Mouse (Mus musculus) 416B (cell line): ENCODE data around the gene Wdhd1.
A peak's percentile ranks its signal among the peaks of the same experiment; 100 is the strongest.
"Not testable (repeated sequence)": the region's sequence is repeated elsewhere in the genome, so short reads cannot be mapped to it uniquely, and the experiment has no call there.

Experiments
- DNase-seq: peaks from one replicate; pipeline ENCODE4 v3.0.0; 2011; ENCODE audit warnings: low read depth

Wdhd1 gene

GRCm38 (mm10) chr14:47276637-47277393, at the start of gene Wdhd1, which contains the start of gene Socs4:
Gene Wdhd1, minus strand, starts transcription at chr14:47276857.
Gene Socs4, plus strand, starts transcription at chr14:47276931.
- DNase-seq: peak; percentile 93

GRCm38 (mm10) chr14:47325965-47326761, 49.5 kb upstream of the Wdhd1 start:
- DNase-seq: no peak

- not testable (repeated sequence) for DNase-seq
Observed at GRCm38 (mm10) chr14:47321581-47321980, 44.9 kb upstream of the Wdhd1 start.

- no peak for DNase-seq
Observed at GRCm38 (mm10) chr14:47319362-47319761, 42.7 kb upstream of the Wdhd1 start.

- DNase-seq: no peak
Observed at GRCm38 (mm10) chr14:47310342-47311181, 33.9 kb upstream of the Wdhd1 start.

- DNase-seq: no peak
Observed at GRCm38 (mm10) chr14:47309061-47309460, 32.4 kb upstream of the Wdhd1 start.

- no peak for DNase-seq
Observed at GRCm38 (mm10) chr14:47307669-47308068, 31.0 kb upstream of the Wdhd1 start.

GRCm38 (mm10) chr14:47305933-47306332, 29.3 kb upstream of the Wdhd1 start:
- DNase-seq: no peak

- no peak for DNase-seq
Observed at GRCm38 (mm10) chr14:47304814-47305405, 28.3 kb upstream of the Wdhd1 start.

GRCm38 (mm10) chr14:47302885-47303680, 26.4 kb upstream of the Wdhd1 start:
- DNase-seq: peak; percentile 32

GRCm38 (mm10) chr14:47298819-47299261, 22.2 kb upstream of the Wdhd1 start:
- peak; percentile 66 for DNase-seq

GRCm38 (mm10) chr14:47298408-47298792, 21.7 kb upstream of the Wdhd1 start:
- no peak for DNase-seq

GRCm38 (mm10) chr14:47297785-47298407, 21.2 kb upstream of the Wdhd1 start, which contains the start of gene Mapk1ip1l:
Gene Mapk1ip1l, plus strand, starts transcription at chr14:47298266.
- DNase-seq: peak; percentile 86

GRCm38 (mm10) chr14:47296232-47296631, 19.6 kb upstream of the Wdhd1 start:
- no peak for DNase-seq

- no peak for DNase-seq
Observed at GRCm38 (mm10) chr14:47294136-47294535, 17.5 kb upstream of the Wdhd1 start.

GRCm38 (mm10) chr14:47291772-47292171, 15.1 kb upstream of the Wdhd1 start:
- no peak for DNase-seq

GRCm38 (mm10) chr14:47287021-47287420, 10.4 kb upstream of the Wdhd1 start:
- DNase-seq: no peak

GRCm38 (mm10) chr14:47286215-47286614, 9.6 kb upstream of the Wdhd1 start:
- no peak for DNase-seq

- no peak for DNase-seq
Observed at GRCm38 (mm10) chr14:47285271-47285670, 8.6 kb upstream of the Wdhd1 start.

- DNase-seq: no peak
Observed at GRCm38 (mm10) chr14:47283568-47283967, 6.9 kb upstream of the Wdhd1 start.
